Mouse (Mus musculus): ENCODE measurements at regions not wholly inside any gene's neighbourhood (a gene's known extent, or its start where the extent isn't known, plus 50 kb on each side); places are given as distances from the start of the nearest gene placed in this dataset.

- no peaks in the 10 kb centered on the region for H3K79me2 ChIP-seq (ENCODE audit: control insufficient read depth, insufficient read depth, low read length, poor library complexity)
- no peaks in the 10 kb centered on the region for H3K9me3 ChIP-seq (replicated peaks; ENCODE audit: insufficient read depth, low read length)
- TF ChIP-seq GATA1 (IDR thresholded peaks at IDR 0.05; ENCODE audit: low read depth, low read length) (no peak), ETS1 (IDR thresholded peaks at IDR 0.05; ENCODE audit: low read depth, low read length) (no peak), CHD2 (IDR thresholded peaks at IDR 0.05; ENCODE audit: low read length) (no peak), USF2 (IDR thresholded peaks at IDR 0.05; ENCODE audit: borderline replicate concordance in 1 of 2, insufficient read depth in 1 of 2, low read depth in 1 of 2, low read length in 2 of 2) (no peak), UBTF (IDR thresholded peaks at IDR 0.05; ENCODE audit: borderline replicate concordance, insufficient read depth, low read depth, low read length) (no peak), POLR2AphosphoS5 (IDR thresholded peaks at IDR 0.05; ENCODE audit: borderline replicate concordance, low read depth, low read length) (no peak), MYC (IDR thresholded peaks at IDR 0.05; ENCODE audit: low read depth, low read length) (no peak), MAFK (IDR thresholded peaks at IDR 0.05; ENCODE audit: borderline replicate concordance, low read depth, low read length) (no peak), BHLHE40 (IDR thresholded peaks at IDR 0.05; ENCODE audit: borderline replicate concordance, low read depth, low read length) (no peak), NELFE (IDR thresholded peaks at IDR 0.05; ENCODE audit: low read depth, low read length) (no peak), HCFC1 (IDR thresholded peaks at IDR 0.05; ENCODE audit: low read depth, low read length) (no peak), SIN3A (IDR thresholded peaks at IDR 0.05; ENCODE audit: low read length) (no peak), TBP (IDR thresholded peaks at IDR 0.05; ENCODE audit: low read depth, low read length) (no peak), MAZ (IDR thresholded peaks at IDR 0.05; ENCODE audit: low read depth, low read length) (no peak), RAD21 (IDR thresholded peaks at IDR 0.05; ENCODE audit: low read depth, low read length) (no peak)
- DNase-seq (ENCODE audit: low read depth, low spot score), result no peak
- no peaks in the 10 kb centered on the region for H3K4me1 ChIP-seq (ENCODE audit: control insufficient read depth in 1 of 2, insufficient read depth in 2 of 2, low read length in 2 of 2)
- H3K4me3 ChIP-seq (ENCODE audit: control insufficient read depth in 1 of 2, insufficient read depth in 1 of 2, low read depth in 2 of 2, low read length in 2 of 2), result no peak overlapping the region
- no peak overlapping the region for H3K27ac ChIP-seq (ENCODE audit: control insufficient read depth, low read depth, low read length)
- no peaks in the 10 kb centered on the region for H3K27me3 ChIP-seq (ENCODE audit: control insufficient read depth in 1 of 2, insufficient read depth in 2 of 2, low read length in 2 of 2)
- no peaks in the 10 kb centered on the region for H3K36me3 ChIP-seq (ENCODE audit: control insufficient read depth in 1 of 2, insufficient read depth in 2 of 2, low read length in 2 of 2)
- no peak overlapping the region for H3K9ac ChIP-seq (ENCODE audit: control insufficient read depth, low read depth, low read length, poor library complexity, severe bottlenecking)
Measured at GRCm38 (mm10) chr1:89273786-89274362, 180.7 kb upstream of the Agap1 start.

GRCm38 (mm10) chr1:89279382-89279781 lies 175.2 kb upstream of the Agap1 start:
- Histone ChIP-seq H3K36me3 (ENCODE audit: control insufficient read depth in 1 of 2, insufficient read depth in 2 of 2, low read length in 2 of 2) (no peaks in the 10 kb centered on the region), H3K9ac (ENCODE audit: control insufficient read depth, low read depth, low read length, poor library complexity, severe bottlenecking) (no peak overlapping the region), H3K9me3 (replicated peaks; ENCODE audit: insufficient read depth, low read length) (no peaks in the 10 kb centered on the region), H3K79me2 (ENCODE audit: control insufficient read depth, insufficient read depth, low read length, poor library complexity) (no peaks in the 10 kb centered on the region), H3K4me3 (ENCODE audit: control insufficient read depth in 1 of 2, insufficient read depth in 1 of 2, low read depth in 2 of 2, low read length in 2 of 2) (no peak overlapping the region), H3K27ac (ENCODE audit: control insufficient read depth, low read depth, low read length) (no peak overlapping the region), H3K27me3 (ENCODE audit: control insufficient read depth in 1 of 2, insufficient read depth in 2 of 2, low read length in 2 of 2) (no peaks in the 10 kb centered on the region), H3K4me1 (ENCODE audit: control insufficient read depth in 1 of 2, insufficient read depth in 2 of 2, low read length in 2 of 2) (no peaks in the 10 kb centered on the region)
- DNase-seq (ENCODE audit: low read depth, low spot score), result no peak
- no peak for TF ChIP-seq POLR2AphosphoS2 (IDR thresholded peaks at IDR 0.05; ENCODE audit: low read length)
- TF ChIP-seq NRF1 (IDR thresholded peaks at IDR 0.05; ENCODE audit: insufficient read depth, low read depth, low read length, poor library complexity, severe bottlenecking), result no peak
- no peak for TF ChIP-seq USF2 (IDR thresholded peaks at IDR 0.05; ENCODE audit: borderline replicate concordance in 1 of 2, insufficient read depth in 1 of 2, low read depth in 1 of 2, low read length in 2 of 2)
